Mouse (Mus musculus): ENCODE results near the gene Syt3.

GRCm38 (mm10) chr7:44358886-44359654, 24.8 kb upstream of the Syt3 start:
- TF ChIP-seq POLR2A (IDR thresholded peaks at IDR 0.05; ENCODE audit: insufficient read length, low read depth) (no peak), TCF12 (IDR thresholded peaks at IDR 0.05; ENCODE audit: insufficient read depth, poor library complexity, severe bottlenecking) (no peak), MYOD1 (IDR thresholded peaks at IDR 0.05; ENCODE audit: control insufficient read depth in 1 of 3, insufficient read length in 2 of 3, low read depth in 2 of 3) (no peak), CEBPB (IDR thresholded peaks at IDR 0.05; ENCODE audit: insufficient read depth, poor library complexity, severe bottlenecking) (no peak), POLR2AphosphoS2 (IDR thresholded peaks at IDR 0.05; ENCODE audit: insufficient read length, low read depth) (no peak), MAX (IDR thresholded peaks at IDR 0.05; ENCODE audit: low read depth) (no peak), SRF (IDR thresholded peaks at IDR 0.05; ENCODE audit: control insufficient read depth, insufficient read length, low read depth) (no peak), TCF3 (IDR thresholded peaks at IDR 0.05; ENCODE audit: insufficient read length, low read depth) (no peak), USF1 (IDR thresholded peaks at IDR 0.05; ENCODE audit: low read depth) (no peak), E2F4 (IDR thresholded peaks at IDR 0.05; ENCODE audit: insufficient read depth) (no peak)

Measured in myocyte (in vitro differentiated cells).